Mouse (Mus musculus) heart, embryonic 11.5 days (tissue): ENCODE measurements around the gene Gdf1. TPM values are rescaled to one million over a fixed set of nuclear protein-coding genes. Genes with fewer than 3 reads are reported as not detected.

Experiments used
- ATAC-seq: fragments of 200-750 bp; cut with Nextera tagmentation; replicated peaks from 2 replicates; pipeline ENCODE4 v1.8.0; 2017; ENCODE audit warnings: moderate library complexity; ENCODE audit not compliant: insufficient number of reproducible peaks, low FRiP score, low TSS enrichment
- H3K27ac ChIP-seq: fragments of 300-500 bp; sonication (generic); 2 replicates; pipeline ENCODE4 v1.5.1; 2014; ENCODE audit warnings: mild to moderate bottlenecking, low read depth, low read length
- H3K27me3 ChIP-seq: fragments of 300-500 bp; sonication (generic); 2 replicates; pipeline ENCODE4 v1.6.1; 2014; ENCODE audit warnings: mild to moderate bottlenecking, low read length, mixed read lengths; ENCODE audit not compliant: control insufficient read depth, insufficient read depth
- H3K36me3 ChIP-seq: fragments of 300-500 bp; sonication (generic); 2 replicates; pipeline ENCODE4 v1.6.1; 2014; ENCODE audit warnings: mild to moderate bottlenecking, low read length, moderate library complexity, mixed read lengths; ENCODE audit not compliant: control insufficient read depth, insufficient read depth
- H3K4me1 ChIP-seq: fragments of 300-500 bp; sonication (generic); 2 replicates; pipeline ENCODE4 v1.6.1; 2014; ENCODE audit warnings: low read length; ENCODE audit not compliant: control insufficient read depth, insufficient read depth
- H3K4me2 ChIP-seq: fragments of 300-500 bp; sonication (generic); 2 replicates; pipeline ENCODE4 v1.6.1; 2014; ENCODE audit warnings: mild to moderate bottlenecking, moderate library complexity
- H3K4me3 ChIP-seq: fragments of 300-500 bp; sonication (generic); 2 replicates; pipeline ENCODE4 v1.5.1; 2014; ENCODE audit warnings: low read depth, low read length
- H3K9ac ChIP-seq: fragments of 300-500 bp; sonication (generic); 2 replicates; pipeline ENCODE4 v1.6.1; 2014; ENCODE audit warnings: mild to moderate bottlenecking, low read depth, low read length, moderate library complexity
- H3K9me3 ChIP-seq: fragments of 300-500 bp; sonication (generic); replicated peaks from 2 replicates; pipeline ENCODE4 v1.6.1; 2016; ENCODE audit warnings: low read length; ENCODE audit not compliant: control insufficient read depth
- WGBS: fragments of 180-500 bp; shearing (Covaris S2); extraction: QIAGEN DNeasy Blood & Tissue Kit; methylation state at CpG from one replicate; pipeline ENCODE4 v1.1.7; 2014; ENCODE audit not compliant: insufficient replicate concordance; 5-methylcytosine and 5-hydroxymethylcytosine counted together
- polyA plus RNA-seq: library from polyadenylated mRNA; unstranded; fragments of >200 nt; fragmentation: Nextera tagmentation; extraction: Ambion mirVana; gene quantifications from 2 replicates; pipeline ENCODE4 v1.2.1, GENCODE M21; 2014

The Gdf1 gene
- polyA plus RNA-seq, 1 experiment from 2014 or later: 1.7 TPM

GRCm38 (mm10) chr8:70323716-70324115, 5.9 kb upstream of the Gdf1 start:
- ATAC-seq: no peak

GRCm38 (mm10) chr8:70327512-70327911, 2.1 kb upstream of the Gdf1 start:
- Histone ChIP-seq H3K27me3 (peaks cover 7% of the 10 kb centered on the region), H3K9ac (no peak overlapping the region), H3K36me3 (peaks cover 6% of the 10 kb centered on the region), H3K9me3 (0 out of 2 replicates have a peak, but pooled peaks cover 2% of the 10 kb centered on the region), H3K4me3 (no peak overlapping the region), H3K4me2 (no peak overlapping the region), H3K4me1 (peaks cover 22% of the 10 kb centered on the region), H3K27ac (peak overlapping the region; percentile 90)
- no peak for ATAC-seq
- WGBS: 82% methylated on average over 6 of the region's 6 CpGs

More at GRCm38 (mm10) chr8:70323716-70324115, 5.9 kb upstream of the Gdf1 start:
- H3K4me1 ChIP-seq: no peaks in the 10 kb centered on the region
- peaks cover 4% of the 10 kb centered on the region; the same call in 1 of the 2 replicates for H3K36me3 ChIP-seq
- 90% methylated on average over 3 of the region's 3 CpGs for WGBS
- H3K4me3 ChIP-seq: no peak overlapping the region
- no peak overlapping the region for H3K4me2 ChIP-seq
- H3K27me3 ChIP-seq: 0 out of 2 replicates have a peak, but pooled peaks cover 5% of the 10 kb centered on the region
- no peak overlapping the region for H3K27ac ChIP-seq
- H3K9me3 ChIP-seq: 0 out of 2 replicates have a peak, but pooled peaks cover 2% of the 10 kb centered on the region
- no peak overlapping the region for H3K9ac ChIP-seq

- 0 out of 2 replicates have a peak, but pooled peaks have one; percentile 18 for ATAC-seq
Observed at GRCm38 (mm10) chr8:70329835-70330740, 471 bp downstream of the Gdf1 start.

DNA sequence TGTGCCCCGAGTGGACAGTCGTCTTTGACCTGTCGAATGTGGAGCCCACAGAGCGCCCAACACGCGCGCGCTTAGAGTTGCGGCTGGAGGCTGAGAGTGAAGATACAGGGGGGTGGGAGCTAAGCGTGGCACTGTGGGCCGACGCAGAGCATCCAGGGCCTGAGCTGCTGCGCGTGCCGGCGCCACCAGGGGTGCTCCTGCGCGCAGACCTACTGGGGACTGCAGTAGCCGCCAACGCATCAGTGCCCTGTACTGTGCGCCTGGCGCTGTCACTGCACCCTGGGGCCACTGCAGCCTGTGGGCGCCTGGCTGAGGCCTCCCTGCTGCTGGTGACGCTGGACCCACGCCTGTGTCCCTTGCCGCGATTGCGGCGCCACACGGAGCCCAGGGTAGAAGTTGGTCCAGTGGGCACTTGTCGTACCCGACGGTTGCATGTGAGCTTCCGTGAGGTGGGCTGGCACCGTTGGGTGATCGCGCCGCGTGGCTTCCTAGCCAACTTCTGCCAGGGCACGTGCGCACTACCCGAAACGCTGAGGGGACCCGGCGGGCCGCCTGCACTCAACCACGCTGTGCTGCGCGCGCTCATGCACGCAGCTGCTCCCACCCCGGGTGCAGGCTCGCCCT, 1.2 kb downstream of the Gdf1 start:
- H3K36me3 ChIP-seq: peaks cover 34% of the 10 kb centered on the region
- peaks cover 22% of the 10 kb centered on the region for H3K4me1 ChIP-seq
- peaks cover 7% of the 10 kb centered on the region for H3K27me3 ChIP-seq
- peak; percentile 67 for ATAC-seq
- H3K4me2 ChIP-seq: peak overlapping the region; percentile 65
- 26% methylated on average over 53 of the region's 53 CpGs for WGBS
- peak overlapping the region; percentile 31 for H3K4me3 ChIP-seq
- H3K9me3 ChIP-seq: 0 out of 2 replicates have a peak, but pooled peaks cover 2% of the 10 kb centered on the region
- H3K27ac ChIP-seq: no peak overlapping the region
- peak overlapping the region; percentile 47; the same call in 1 of the 2 replicates for H3K9ac ChIP-seq

More at GRCm38 (mm10) chr8:70329835-70330740, 471 bp downstream of the Gdf1 start:
- Histone ChIP-seq H3K36me3 (peaks cover 29% of the 10 kb centered on the region), H3K9ac (peak overlapping the region; percentile 63; the same call in 1 of the 2 replicates), H3K27me3 (peaks cover 7% of the 10 kb centered on the region), H3K27ac (no peak overlapping the region), H3K4me3 (peak overlapping the region; percentile 31), H3K9me3 (0 out of 2 replicates have a peak, but pooled peaks cover 2% of the 10 kb centered on the region), H3K4me1 (peaks cover 22% of the 10 kb centered on the region), H3K4me2 (peak overlapping the region; percentile 65)
- WGBS: 4% methylated on average over 45 of the region's 45 CpGs

GRCm38 (mm10) chr8:70331526-70331925, 1.9 kb downstream of the Gdf1 start:
- Histone ChIP-seq H3K4me2 (no peak overlapping the region), H3K4me3 (no peak overlapping the region), H3K9ac (no peak overlapping the region), H3K4me1 (peaks cover 22% of the 10 kb centered on the region), H3K27ac (no peak overlapping the region), H3K9me3 (0 out of 2 replicates have a peak, but pooled peaks cover 2% of the 10 kb centered on the region), H3K27me3 (peaks cover 7% of the 10 kb centered on the region), H3K36me3 (peaks cover 38% of the 10 kb centered on the region)
- no peak for ATAC-seq
- WGBS: 77% methylated on average over 19 of the region's 19 CpGs

DNA sequence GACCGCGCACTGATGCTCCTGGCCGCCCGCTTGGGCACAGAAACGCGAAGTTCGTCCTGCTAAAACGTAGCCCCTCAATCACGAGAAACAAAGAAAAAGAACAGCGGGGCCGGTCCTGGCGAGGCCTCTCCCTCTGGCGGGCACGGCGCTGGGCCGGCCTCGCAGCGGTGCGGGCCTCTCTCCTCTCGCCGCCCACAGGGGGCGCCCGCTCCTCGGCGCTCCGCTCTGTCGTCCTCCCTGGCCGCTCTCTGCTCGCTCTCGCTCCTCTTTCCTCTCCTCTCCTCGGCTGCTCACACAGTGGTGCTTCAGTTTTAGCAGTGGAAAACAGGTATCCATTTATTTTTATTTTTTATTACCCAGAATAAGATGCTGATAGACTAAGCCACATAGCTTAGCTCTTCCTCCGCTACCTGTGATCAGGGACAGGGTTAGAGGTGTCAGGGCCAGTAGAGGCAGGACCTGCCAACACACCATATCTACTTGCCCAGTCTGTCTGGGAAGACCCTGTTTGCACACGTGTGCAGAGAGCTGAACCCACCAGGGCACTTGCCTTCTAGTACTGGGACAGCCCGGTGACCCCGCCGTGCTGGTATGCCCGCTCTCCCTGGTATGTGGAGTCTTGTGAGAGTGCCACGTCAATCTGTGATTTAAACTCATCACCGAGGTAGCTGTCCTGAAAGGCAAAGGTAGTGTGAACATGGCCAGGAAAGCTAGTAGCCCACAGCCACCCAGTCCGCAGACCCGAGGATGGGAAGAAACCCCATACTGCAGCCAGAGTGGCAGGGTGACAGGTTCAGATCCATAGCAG, 2.7 kb downstream of the Gdf1 start:
- no peak overlapping the region for H3K4me3 ChIP-seq
- no peak overlapping the region for H3K4me2 ChIP-seq
- ATAC-seq: peak; percentile 32; the same call in 1 of the 2 replicates
- H3K27me3 ChIP-seq: peaks cover 7% of the 10 kb centered on the region
- peaks cover 22% of the 10 kb centered on the region for H3K4me1 ChIP-seq
- H3K9ac ChIP-seq: no peak overlapping the region
- H3K27ac ChIP-seq: no peak overlapping the region
- peaks cover 44% of the 10 kb centered on the region for H3K36me3 ChIP-seq
- WGBS: 31% methylated on average over 41 of the region's 41 CpGs
- 0 out of 2 replicates have a peak, but pooled peaks cover 2% of the 10 kb centered on the region for H3K9me3 ChIP-seq

DNA sequence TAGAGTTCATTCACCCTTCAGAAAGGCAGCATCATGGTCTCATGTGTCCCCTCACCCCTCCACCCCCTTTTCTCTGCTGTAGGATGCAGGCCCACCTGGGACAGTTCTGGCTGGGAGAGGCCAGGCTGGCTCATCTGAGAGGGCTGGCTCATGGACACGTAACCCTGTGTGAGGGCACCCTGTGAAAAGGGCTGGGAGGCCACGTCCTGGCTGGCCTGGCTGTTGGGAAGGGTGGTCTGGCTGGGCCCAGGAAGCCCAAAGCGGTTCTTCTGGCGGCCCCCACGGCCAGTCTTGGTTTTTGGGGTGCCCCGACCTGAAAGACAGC, 3.2 kb downstream of the Gdf1 start:
- H3K9me3 ChIP-seq: no peaks in the 10 kb centered on the region
- H3K36me3 ChIP-seq: peaks cover 46% of the 10 kb centered on the region
- no peak overlapping the region for H3K4me2 ChIP-seq
- ATAC-seq: no peak
- H3K4me3 ChIP-seq: no peak overlapping the region
- peaks cover 7% of the 10 kb centered on the region for H3K27me3 ChIP-seq
- no peak overlapping the region for H3K27ac ChIP-seq
- 95% methylated on average over 6 of the region's 6 CpGs for WGBS
- H3K4me1 ChIP-seq: peaks cover 22% of the 10 kb centered on the region
- no peak overlapping the region for H3K9ac ChIP-seq

DNA sequence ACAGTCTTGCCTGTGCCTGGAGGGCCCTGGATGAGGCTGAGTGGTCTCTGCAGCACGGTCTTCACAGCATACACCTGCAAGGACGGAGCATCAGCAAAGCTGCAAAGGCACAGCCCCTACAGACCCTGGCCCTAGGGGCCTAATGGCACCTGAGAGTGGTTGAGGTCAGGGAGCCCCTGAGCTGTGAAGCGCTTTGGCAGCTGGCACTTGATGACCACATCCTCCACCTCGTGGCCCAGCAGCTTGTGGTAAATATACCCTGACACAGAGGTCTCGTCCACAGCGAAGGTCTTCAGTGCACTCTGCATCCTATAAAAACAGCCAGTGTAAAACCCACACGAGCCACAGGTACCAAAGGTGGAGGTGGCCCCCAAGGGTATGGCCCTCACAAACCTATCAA, 9.3 kb downstream of the Gdf1 start:
- Histone ChIP-seq H3K27me3 (no peaks in the 10 kb centered on the region), H3K36me3 (peaks cover 58% of the 10 kb centered on the region), H3K9me3 (no peaks in the 10 kb centered on the region), H3K4me2 (no peak overlapping the region), H3K27ac (no peak overlapping the region), H3K9ac (no peak overlapping the region), H3K4me3 (no peak overlapping the region), H3K4me1 (no peaks in the 10 kb centered on the region)
- ATAC-seq: no peak
- 91% methylated on average over 7 of the region's 7 CpGs for WGBS
